Mouse (Mus musculus) frontal cortex, postnatal 36 days (tissue): ENCODE measurements at regions not wholly inside any gene's neighbourhood (a gene's known extent, or its start where the extent isn't known, plus 50 kb on each side); places are given as distances from the start of the nearest gene placed in this dataset.
A peak's percentile ranks its signal among the peaks of the same experiment; 100 is the strongest.

ENCODE experiments used
- DNase-seq, 2 experiments: peaks; one replicate each; pipeline ENCODE4 v3.0.0; 2022; ENCODE audit warnings: low spot score in 2 of 2

DNA sequence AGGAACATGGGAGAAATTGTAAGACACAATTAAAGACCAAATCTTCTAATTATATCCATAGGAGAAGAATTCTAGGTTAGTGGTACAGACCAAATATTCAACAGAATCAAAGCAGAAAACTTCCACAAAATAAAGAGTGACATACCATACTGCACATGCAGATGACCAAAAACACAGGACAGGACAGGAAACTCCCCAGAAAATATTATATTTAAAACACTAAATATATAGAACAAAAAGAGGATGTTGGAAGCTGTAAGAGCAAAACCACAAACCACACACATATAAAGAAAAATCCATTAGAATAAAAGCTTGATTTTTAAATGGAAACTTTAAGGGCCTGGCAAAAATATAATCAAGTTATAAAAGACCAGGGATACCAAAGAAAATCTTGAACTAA, 66.5 kb downstream of the Htr1b start:
- DNase-seq = no peak

- DNase-seq = peak in 1 of 2 experiments; percentile 12
Observed at GRCm38 (mm10) chr9:81538354-81538753, 95.3 kb downstream of the Htr1b start.
